Mouse (Mus musculus) G1E (cell line): ENCODE measurements around the gene Caln1. TPM values are rescaled to one million over a fixed set of nuclear protein-coding genes. Genes with fewer than 3 reads are reported as not detected.

Experiments used
- ATAC-seq: 2 replicates; pipeline ENCODE4 v1.8.0; 2016; ENCODE audit warnings: mild to moderate bottlenecking; ENCODE audit not compliant: insufficient number of reproducible peaks, poor library complexity, low FRiP score, severe bottlenecking; ENCODE audit errors: extremely low read depth
- DNase-seq: peaks from one replicate; pipeline ENCODE4 v3.0.0; 2012; ENCODE audit warnings: low spot score
- H3K27me3 ChIP-seq: 2 replicates; pipeline ENCODE4 v1.6.1; 2012; ENCODE audit warnings: mild to moderate bottlenecking, low read length, inconsistent platforms; ENCODE audit not compliant: insufficient read depth
- H3K36me3 ChIP-seq: replicated peaks from 2 replicates; pipeline ENCODE3; 2012; ENCODE audit warnings: mild to moderate bottlenecking, inconsistent platforms
- H3K4me1 ChIP-seq: 2 replicates; pipeline ENCODE4 v1.6.1; 2012; ENCODE audit warnings: low read depth, low read length, inconsistent platforms, mixed read lengths; ENCODE audit not compliant: insufficient read depth
- H3K4me3 ChIP-seq: 2 replicates; pipeline ENCODE4 v1.5.1; 2012; ENCODE audit warnings: low read depth, mild to moderate bottlenecking, inconsistent platforms, low read length, moderate library complexity, mixed read lengths
- H3K9me3 ChIP-seq: replicated peaks from 2 replicates; pipeline ENCODE4 v1.6.1; 2012; ENCODE audit warnings: inconsistent platforms
- CTCF ChIP-seq: IDR thresholded peaks from 2 replicates; pipeline ENCODE4 v1.5.1; 2012; ENCODE audit warnings: low read depth, low read length, inconsistent platforms, mixed read lengths
- GATA1 ChIP-seq: IDR thresholded peaks from 2 replicates; pipeline ENCODE4 v1.6.1; 2012; ENCODE audit warnings: borderline replicate concordance, low read length, inconsistent platforms, mixed read lengths
- GATA2 ChIP-seq: IDR thresholded peaks from 2 replicates; pipeline ENCODE4 v1.6.1; 2012; ENCODE audit warnings: low read depth, low read length, inconsistent platforms, borderline replicate concordance
- POLR2AphosphoS5 ChIP-seq: IDR thresholded peaks from 2 replicates; pipeline ENCODE4 v1.6.1; 2012; ENCODE audit warnings: low read depth, low read length, inconsistent platforms; ENCODE audit not compliant: insufficient replicate concordance
- TAL1 ChIP-seq: conservative IDR thresholded peaks from 2 replicates; pipeline ENCODE4 v1.6.1; 2012; ENCODE audit warnings: low read depth, low read length, inconsistent platforms, mixed read lengths
- polyA plus RNA-seq: library from polyadenylated mRNA; stranded (reverse); fragments of >175 nt; gene quantifications from 2 replicates; pipeline ENCODE4 v1.2.3, GENCODE M21; 2012
- total RNA-seq, 2 experiments: library from RNA; stranded (forward) in 1 of 2; stranded (reverse) in 1 of 2; fragments of 200-1000 nt in 1 of 2; fragments of >200 nt in 1 of 2; fragmentation: Nextera tagmentation in 1 of 2; gene quantifications; 2 replicates each; pipeline ENCODE4 v1.2.3; 2014 to 2017

Gene Caln1
- total and polyA plus RNA-seq, 3 experiments, result 0.11 TPM; not detected in 2

DNA sequence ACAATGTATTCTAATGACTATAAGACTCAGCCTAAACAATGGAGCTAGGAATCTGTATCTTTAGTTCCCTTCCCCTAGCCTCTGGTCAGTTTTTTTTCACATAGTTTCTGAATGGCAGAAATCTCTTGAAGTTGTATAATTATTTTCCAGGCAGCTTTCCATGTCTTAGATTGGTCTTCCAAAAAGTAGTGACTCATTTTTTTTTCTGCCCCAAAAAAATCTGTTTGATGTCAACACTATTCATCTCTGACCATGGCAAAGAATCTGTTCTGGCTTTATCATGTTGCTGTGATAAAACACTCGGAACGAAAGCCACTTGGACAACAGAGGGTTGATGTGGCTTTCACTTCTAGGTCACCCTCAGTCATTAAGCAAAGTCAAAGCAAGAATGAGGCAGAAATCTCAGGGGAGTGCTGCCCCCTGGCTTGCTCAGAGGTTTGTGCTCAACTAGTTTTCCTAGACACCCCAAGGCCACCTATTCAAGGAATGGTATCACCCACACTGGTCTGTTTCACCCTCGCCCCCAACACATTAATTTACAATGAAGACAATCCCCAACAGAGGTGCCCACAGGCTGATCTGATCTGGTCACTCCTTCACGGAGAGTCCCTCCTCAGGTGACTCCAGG, 450.9 kb downstream of the Caln1 start:
- Histone ChIP-seq H3K4me3 (no peak overlapping the region), H3K4me1 (no peaks in the 10 kb centered on the region), H3K9me3 (peaks cover 74% of the 10 kb centered on the region), H3K36me3 (no peaks in the 10 kb centered on the region), H3K27me3 (no peaks in the 10 kb centered on the region)
- no peak for ATAC-seq
- TF ChIP-seq TAL1, result no peak
- no peak for DNase-seq

- Histone ChIP-seq H3K4me1 (no peaks in the 10 kb centered on the region), H3K9me3 (peaks cover 74% of the 10 kb centered on the region), H3K36me3 (no peaks in the 10 kb centered on the region), H3K4me3 (no peak overlapping the region), H3K27me3 (no peaks in the 10 kb centered on the region)
- DNase-seq, result no peak
- TF ChIP-seq TAL1, result no peak
- no peak for TF ChIP-seq POLR2AphosphoS5
- TF ChIP-seq CTCF, result no peak
- no peak for TF ChIP-seq GATA2
- no peak for TF ChIP-seq GATA1
- no peak for ATAC-seq
Measured at GRCm38 (mm10) chr5:130820661-130821060, 451.4 kb downstream of the Caln1 start.

DNA sequence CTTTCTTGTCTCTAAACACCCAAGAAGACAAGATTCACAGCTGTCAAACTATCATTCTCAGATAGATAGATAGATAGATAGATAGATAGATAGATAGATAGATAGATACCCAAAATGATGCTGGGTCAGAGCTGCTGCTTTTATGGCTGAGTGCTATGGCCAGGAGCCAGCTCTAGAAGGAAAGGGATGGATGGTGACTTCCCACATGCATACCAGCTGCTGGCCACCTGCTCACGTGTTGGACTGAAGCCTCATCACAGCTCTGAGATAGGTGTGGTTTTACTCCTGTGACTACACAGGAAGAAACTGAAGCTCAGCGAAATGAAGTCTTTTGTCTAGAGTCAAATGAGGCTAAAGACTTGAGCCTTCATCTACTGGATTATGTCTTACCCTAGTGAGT, 456.5 kb downstream of the Caln1 start:
- DNase-seq, result no peak
- TF ChIP-seq GATA1 (no peak), CTCF (no peak), TAL1 (no peak), POLR2AphosphoS5 (no peak), GATA2 (no peak)
- Histone ChIP-seq H3K27me3 (no peaks in the 10 kb centered on the region), H3K9me3 (peaks cover 71% of the 10 kb centered on the region), H3K4me1 (no peaks in the 10 kb centered on the region), H3K36me3 (no peaks in the 10 kb centered on the region), H3K4me3 (no peak overlapping the region)
- ATAC-seq, result no peak

- DNase-seq (no peak), ATAC-seq (no peak)
- no peak overlapping the region for H3K4me3 ChIP-seq
- TF ChIP-seq POLR2AphosphoS5 (no peak), GATA2 (no peak), CTCF (no peak), TAL1 (no peak), GATA1 (no peak)
- H3K36me3 ChIP-seq, result no peaks in the 10 kb centered on the region
- no peaks in the 10 kb centered on the region for H3K27me3 ChIP-seq
- H3K4me1 ChIP-seq, result no peaks in the 10 kb centered on the region
- peaks cover 64% of the 10 kb centered on the region for H3K9me3 ChIP-seq
Measured at GRCm38 (mm10) chr5:130848562-130848961, 479.3 kb downstream of the Caln1 start.

GRCm38 (mm10) chr5:130849610-130850009, 480.4 kb downstream of the Caln1 start:
- no peak for ATAC-seq
- H3K27me3 ChIP-seq, result no peaks in the 10 kb centered on the region
- TF ChIP-seq TAL1 (no peak), GATA2 (no peak), POLR2AphosphoS5 (no peak), CTCF (no peak), GATA1 (no peak)
- no peak overlapping the region for H3K4me3 ChIP-seq
- no peak for DNase-seq
- peaks cover 62% of the 10 kb centered on the region for H3K9me3 ChIP-seq
- H3K36me3 ChIP-seq, result no peaks in the 10 kb centered on the region
- H3K4me1 ChIP-seq, result no peaks in the 10 kb centered on the region

GRCm38 (mm10) chr5:130852182-130852581, 482.9 kb downstream of the Caln1 start:
- TF ChIP-seq GATA2 (no peak), TAL1 (no peak), GATA1 (no peak), CTCF (no peak), POLR2AphosphoS5 (no peak)
- H3K4me1 ChIP-seq, result no peaks in the 10 kb centered on the region
- ATAC-seq (no peak), DNase-seq (no peak)
- H3K4me3 ChIP-seq, result no peak overlapping the region
- peaks cover 57% of the 10 kb centered on the region for H3K9me3 ChIP-seq
- H3K36me3 ChIP-seq, result no peaks in the 10 kb centered on the region
- no peaks in the 10 kb centered on the region for H3K27me3 ChIP-seq
